Mouse (Mus musculus): Measurements from ENCODE around the gene Wfdc6a. TPM values are rescaled to one million over a fixed set of nuclear protein-coding genes. Genes with fewer than 3 reads are reported as not detected.

Gene Wfdc6a
- polyA plus RNA-seq, 2 experiments, result 0.06 to 0.19 TPM

- 51% methylated on average over 4 of the region's 4 CpGs for WGBS (ENCODE audit: insufficient replicate concordance)
- DNase-seq (ENCODE audit: low read depth in 3 of 3, low spot score in 3 of 3) (no peak), ATAC-seq (ENCODE audit: insufficient read depth) (no peak)
Measured at GRCm38 (mm10) chr2:164537003-164537402, 48.2 kb downstream of the Wfdc6a start.

GRCm38 (mm10) chr2:164534315-164534714, 50.9 kb downstream of the Wfdc6a start:
- no peaks in the 10 kb centered on the region for H3K27me3 ChIP-seq (ENCODE audit: control insufficient read depth, insufficient read depth, low read length)
- WGBS (ENCODE audit: insufficient replicate concordance), result 41% methylated on average over 10 of the region's 10 CpGs
- H3K9me3 ChIP-seq (ENCODE audit: control insufficient read depth, low read length), result no peaks in the 10 kb centered on the region
- no peak overlapping the region for H3K27ac ChIP-seq
- no peaks in the 10 kb centered on the region for H3K36me3 ChIP-seq (replicated peaks; ENCODE audit: control insufficient read depth, insufficient read depth, low read depth)
- DNase-seq (ENCODE audit: low read depth in 3 of 3, low spot score in 3 of 3), result no peak
- TF ChIP-seq CTCF (IDR thresholded peaks at IDR 0.05; ENCODE audit: low read depth) (no peak), EP300 (IDR thresholded peaks at IDR 0.05; ENCODE audit: low read depth) (no peak)
- no peak overlapping the region for H3K4me2 ChIP-seq (ENCODE audit: low read depth)
- H3K4me3 ChIP-seq (ENCODE audit: insufficient read depth in 1 of 2, low read depth in 2 of 2, low read length in 2 of 2), result no peak overlapping the region
- ATAC-seq (ENCODE audit: insufficient read depth), result no peak
- 0 out of 4 replicates have a peak, but pooled peaks cover 0 to 1% of the 10 kb centered on the region in 2 experiments for H3K4me1 ChIP-seq (replicated peaks; ENCODE audit: control insufficient read depth in 2 of 2, insufficient read depth in 2 of 2, low read length in 1 of 2)
- H3K9ac ChIP-seq (replicated peaks), result no peak overlapping the region

More at GRCm38 (mm10) chr2:164537003-164537402, 48.2 kb downstream of the Wfdc6a start:
- no peaks in the 10 kb centered on the region for H3K9me3 ChIP-seq (ENCODE audit: control insufficient read depth, low read length)
- H3K27ac ChIP-seq, result no peak overlapping the region
- no peaks in the 10 kb centered on the region for H3K27me3 ChIP-seq (ENCODE audit: control insufficient read depth, insufficient read depth, low read length)
- H3K36me3 ChIP-seq (replicated peaks; ENCODE audit: control insufficient read depth, insufficient read depth, low read depth), result no peaks in the 10 kb centered on the region
- H3K4me1 ChIP-seq (replicated peaks; ENCODE audit: control insufficient read depth in 2 of 2, insufficient read depth in 2 of 2, low read length in 1 of 2), result no peaks in the 10 kb centered on the region; a peak in 1 of 4 replicates
- H3K4me2 ChIP-seq (ENCODE audit: low read depth), result no peak overlapping the region
- H3K4me3 ChIP-seq (ENCODE audit: insufficient read depth in 1 of 2, low read depth in 2 of 2, low read length in 2 of 2), result no peak overlapping the region
- TF ChIP-seq CTCF (IDR thresholded peaks at IDR 0.05; ENCODE audit: low read depth), result no peak
- no peak for TF ChIP-seq EP300 (IDR thresholded peaks at IDR 0.05; ENCODE audit: low read depth)
- no peak overlapping the region for H3K9ac ChIP-seq (replicated peaks)

GRCm38 (mm10) chr2:164531169-164531568, 54.1 kb downstream of the Wfdc6a start:
- 7% methylated on average over 3 of the region's 3 CpGs for WGBS (ENCODE audit: insufficient replicate concordance)
- ATAC-seq (ENCODE audit: insufficient read depth), result no peak
- peak in 1 of 3 experiments; percentile 17 for DNase-seq (ENCODE audit: low read depth in 3 of 3, low spot score in 3 of 3)

More at GRCm38 (mm10) chr2:164531169-164531568, 54.1 kb downstream of the Wfdc6a start:
- Histone ChIP-seq H3K4me2 (ENCODE audit: low read depth) (no peak overlapping the region), H3K9me3 (ENCODE audit: control insufficient read depth, low read length) (no peaks in the 10 kb centered on the region), H3K9ac (replicated peaks) (no peak overlapping the region), H3K27ac (no peak overlapping the region), H3K4me1 (replicated peaks; ENCODE audit: control insufficient read depth in 2 of 2, insufficient read depth in 2 of 2, low read length in 1 of 2) (0 out of 4 replicates have a peak, but pooled peaks cover 0 to 1% of the 10 kb centered on the region in 2 experiments), H3K36me3 (replicated peaks; ENCODE audit: control insufficient read depth, insufficient read depth, low read depth) (no peaks in the 10 kb centered on the region), H3K4me3 (ENCODE audit: insufficient read depth in 1 of 2, low read depth in 2 of 2, low read length in 2 of 2) (no peak overlapping the region), H3K27me3 (ENCODE audit: control insufficient read depth, insufficient read depth, low read length) (no peaks in the 10 kb centered on the region)
- peak; percentile 91 for TF ChIP-seq CTCF (IDR thresholded peaks at IDR 0.05; ENCODE audit: low read depth)
- no peak for TF ChIP-seq EP300 (IDR thresholded peaks at IDR 0.05; ENCODE audit: low read depth)

Other genes with a start within 250 kb of the Wfdc6a start
Only the 30 nearest of the 32 such genes appear.
- gene Slpi, start 196.4 kb downstream of the Wfdc6a start, polyA plus RNA-seq (2012; rRNA removed), result 5.0 and 10.1 TPM in 2 replicates
- 19.9 and 20.8 TPM in 2 replicates for gene Slpi, start 196.4 kb downstream of the Wfdc6a start, polyA plus RNA-seq (2014; fragmentation: Nextera tagmentation; extraction: Ambion mirVana)
- gene Rbpjl, start 182.3 kb downstream of the Wfdc6a start, polyA plus RNA-seq (2012; rRNA removed), result 0.06 and 0.08 TPM in 2 replicates
- 0.05 TPM in 1 of 2 replicates, not detected in the other for gene Rbpjl, start 182.3 kb downstream of the Wfdc6a start, polyA plus RNA-seq (2014; fragmentation: Nextera tagmentation; extraction: Ambion mirVana)
- 0.16 and 0.44 TPM in 2 replicates for gene Matn4, start 180.3 kb downstream of the Wfdc6a start, polyA plus RNA-seq (2012; rRNA removed)
- not detected in 2 replicates for gene Matn4, start 180.3 kb downstream of the Wfdc6a start, polyA plus RNA-seq (2014; fragmentation: Nextera tagmentation; extraction: Ambion mirVana)
- gene Sdc4, start 141.6 kb downstream of the Wfdc6a start, polyA plus RNA-seq (2012; rRNA removed), result 9.7 and 10.8 TPM in 2 replicates
- gene Sdc4, start 141.6 kb downstream of the Wfdc6a start, polyA plus RNA-seq (2014; fragmentation: Nextera tagmentation; extraction: Ambion mirVana), result 23.8 and 25.4 TPM in 2 replicates
- 15.9 and 20.6 TPM in 2 replicates for gene Sys1, start 128.5 kb downstream of the Wfdc6a start, polyA plus RNA-seq (2012; rRNA removed)
- gene Sys1, start 128.5 kb downstream of the Wfdc6a start, polyA plus RNA-seq (2014; fragmentation: Nextera tagmentation; extraction: Ambion mirVana), result 30.7 TPM in 2 replicates
- gene Gm20458, start 124.5 kb downstream of the Wfdc6a start, polyA plus RNA-seq (2012; rRNA removed), result 0.13 and 1.7 TPM in 2 replicates
- 1.9 and 5.9 TPM in 2 replicates for gene Gm20458, start 124.5 kb downstream of the Wfdc6a start, polyA plus RNA-seq (2014; fragmentation: Nextera tagmentation; extraction: Ambion mirVana)
- not detected in 2 replicates for gene Trp53tg5, start 111.7 kb downstream of the Wfdc6a start, polyA plus RNA-seq (2012; rRNA removed)
- gene Trp53tg5, start 111.7 kb downstream of the Wfdc6a start, polyA plus RNA-seq (2014; fragmentation: Nextera tagmentation; extraction: Ambion mirVana), result not detected in 2 replicates
- gene Dbndd2, start 99.3 kb downstream of the Wfdc6a start, polyA plus RNA-seq (2012; rRNA removed), result 4.0 and 5.8 TPM in 2 replicates
- gene Dbndd2, start 99.3 kb downstream of the Wfdc6a start, polyA plus RNA-seq (2014; fragmentation: Nextera tagmentation; extraction: Ambion mirVana), result 1.4 and 4.0 TPM in 2 replicates
- gene Pigt, start 87.9 kb downstream of the Wfdc6a start, polyA plus RNA-seq (2012; rRNA removed), result 21.7 and 26.5 TPM in 2 replicates
- gene Pigt, start 87.9 kb downstream of the Wfdc6a start, polyA plus RNA-seq (2014; fragmentation: Nextera tagmentation; extraction: Ambion mirVana), result 25.6 and 28.5 TPM in 2 replicates
- gene Wfdc2, start 23.0 kb downstream of the Wfdc6a start, polyA plus RNA-seq (2012; rRNA removed), result 0.96 and 1.2 TPM in 2 replicates
- 0.56 and 1.7 TPM in 2 replicates for gene Wfdc2, start 23.0 kb downstream of the Wfdc6a start, polyA plus RNA-seq (2014; fragmentation: Nextera tagmentation; extraction: Ambion mirVana)
- gene Spint3, start 12.0 kb downstream of the Wfdc6a start, polyA plus RNA-seq (2012; rRNA removed), result not detected in 2 replicates
- gene Spint3, start 12.0 kb downstream of the Wfdc6a start, polyA plus RNA-seq (2014; fragmentation: Nextera tagmentation; extraction: Ambion mirVana), result not detected in 2 replicates
- not detected in 2 replicates for gene Eppin, start 8.1 kb upstream of the Wfdc6a start, polyA plus RNA-seq (2012; rRNA removed)
- not detected in 2 replicates for gene Eppin, start 8.1 kb upstream of the Wfdc6a start, polyA plus RNA-seq (2014; fragmentation: Nextera tagmentation; extraction: Ambion mirVana)
- gene Wfdc6b, start 28.1 kb upstream of the Wfdc6a start, polyA plus RNA-seq (2012; rRNA removed), result not detected in 2 replicates
- not detected in 2 replicates for gene Wfdc6b, start 28.1 kb upstream of the Wfdc6a start, polyA plus RNA-seq (2014; fragmentation: Nextera tagmentation; extraction: Ambion mirVana)
- gene Wfdc8, start 28.2 kb upstream of the Wfdc6a start, polyA plus RNA-seq (2012; rRNA removed), result not detected in 2 replicates
- gene Wfdc8, start 28.2 kb upstream of the Wfdc6a start, polyA plus RNA-seq (2014; fragmentation: Nextera tagmentation; extraction: Ambion mirVana), result not detected in 2 replicates
- not detected in 2 replicates for gene Wfdc16, start 53.3 kb upstream of the Wfdc6a start, polyA plus RNA-seq (2012; rRNA removed)
- gene Wfdc16, start 53.3 kb upstream of the Wfdc6a start, polyA plus RNA-seq (2014; fragmentation: Nextera tagmentation; extraction: Ambion mirVana), result not detected in 2 replicates
- gene Wfdc10, start 70.6 kb upstream of the Wfdc6a start, polyA plus RNA-seq (2012; rRNA removed), result not detected in 2 replicates
- not detected in 2 replicates for gene Wfdc10, start 70.6 kb upstream of the Wfdc6a start, polyA plus RNA-seq (2014; fragmentation: Nextera tagmentation; extraction: Ambion mirVana)
- not detected in 2 replicates for gene Wfdc9, start 71.1 kb upstream of the Wfdc6a start, polyA plus RNA-seq (2012; rRNA removed)
- not detected in 2 replicates for gene Wfdc9, start 71.1 kb upstream of the Wfdc6a start, polyA plus RNA-seq (2014; fragmentation: Nextera tagmentation; extraction: Ambion mirVana)
- not detected in 2 replicates for gene Wfdc11, start 88.6 kb upstream of the Wfdc6a start, polyA plus RNA-seq (2012; rRNA removed)
- not detected in 2 replicates for gene Wfdc11, start 88.6 kb upstream of the Wfdc6a start, polyA plus RNA-seq (2014; fragmentation: Nextera tagmentation; extraction: Ambion mirVana)
- not detected in 2 replicates for gene Wfdc13, start 99.7 kb upstream of the Wfdc6a start, polyA plus RNA-seq (2012; rRNA removed)
- gene Wfdc13, start 99.7 kb upstream of the Wfdc6a start, polyA plus RNA-seq (2014; fragmentation: Nextera tagmentation; extraction: Ambion mirVana), result not detected in 2 replicates
- gene Spint4, start 113.1 kb upstream of the Wfdc6a start, polyA plus RNA-seq (2012; rRNA removed), result 0.08 TPM in 1 of 2 replicates, not detected in the other
- not detected in 2 replicates for gene Spint4, start 113.1 kb upstream of the Wfdc6a start, polyA plus RNA-seq (2014; fragmentation: Nextera tagmentation; extraction: Ambion mirVana)
- not detected in 2 replicates for gene Spint5, start 129.9 kb upstream of the Wfdc6a start, polyA plus RNA-seq (2012; rRNA removed)
- not detected in 2 replicates for gene Spint5, start 129.9 kb upstream of the Wfdc6a start, polyA plus RNA-seq (2014; fragmentation: Nextera tagmentation; extraction: Ambion mirVana)
- 1.7 and 1.9 TPM in 2 replicates for gene Wfdc3, start 160.5 kb upstream of the Wfdc6a start, polyA plus RNA-seq (2012; rRNA removed)
- 1.6 and 2.1 TPM in 2 replicates for gene Wfdc3, start 160.5 kb upstream of the Wfdc6a start, polyA plus RNA-seq (2014; fragmentation: Nextera tagmentation; extraction: Ambion mirVana)
- 16.2 and 26.0 TPM in 2 replicates for gene Dnttip1, start 160.5 kb upstream of the Wfdc6a start, polyA plus RNA-seq (2012; rRNA removed)
- gene Dnttip1, start 160.5 kb upstream of the Wfdc6a start, polyA plus RNA-seq (2014; fragmentation: Nextera tagmentation; extraction: Ambion mirVana), result 36.7 and 43.7 TPM in 2 replicates
- gene Ube2c, start 184.5 kb upstream of the Wfdc6a start, polyA plus RNA-seq (2012; rRNA removed), result 459 and 465 TPM in 2 replicates
- 533 and 562 TPM in 2 replicates for gene Ube2c, start 184.5 kb upstream of the Wfdc6a start, polyA plus RNA-seq (2014; fragmentation: Nextera tagmentation; extraction: Ambion mirVana)
- 0.15 and 0.32 TPM in 2 replicates for gene Tnnc2, start 194.5 kb upstream of the Wfdc6a start, polyA plus RNA-seq (2012; rRNA removed)
- gene Tnnc2, start 194.5 kb upstream of the Wfdc6a start, polyA plus RNA-seq (2014; fragmentation: Nextera tagmentation; extraction: Ambion mirVana), result 0.44 TPM in 1 of 2 replicates, not detected in the other
- gene Snx21, start 200.4 kb upstream of the Wfdc6a start, polyA plus RNA-seq (2012; rRNA removed), result 2.3 TPM in 2 replicates
- gene Snx21, start 200.4 kb upstream of the Wfdc6a start, polyA plus RNA-seq (2014; fragmentation: Nextera tagmentation; extraction: Ambion mirVana), result 2.9 and 4.4 TPM in 2 replicates
- gene Acot8, start 219.4 kb upstream of the Wfdc6a start, polyA plus RNA-seq (2012; rRNA removed), result 20.6 and 22.1 TPM in 2 replicates
- 13.5 and 14.7 TPM in 2 replicates for gene Acot8, start 219.4 kb upstream of the Wfdc6a start, polyA plus RNA-seq (2014; fragmentation: Nextera tagmentation; extraction: Ambion mirVana)
- gene Zswim3, start 219.7 kb upstream of the Wfdc6a start, polyA plus RNA-seq (2012; rRNA removed), result 2.2 and 2.4 TPM in 2 replicates
- gene Zswim3, start 219.7 kb upstream of the Wfdc6a start, polyA plus RNA-seq (2014; fragmentation: Nextera tagmentation; extraction: Ambion mirVana), result 3.7 and 4.5 TPM in 2 replicates
- 2.0 and 2.6 TPM in 2 replicates for gene Zswim1, start 237.2 kb upstream of the Wfdc6a start, polyA plus RNA-seq (2012; rRNA removed)
- gene Zswim1, start 237.2 kb upstream of the Wfdc6a start, polyA plus RNA-seq (2014; fragmentation: Nextera tagmentation; extraction: Ambion mirVana), result 3.6 and 4.6 TPM in 2 replicates
- not detected in 2 replicates for gene Spata25, start 243.1 kb upstream of the Wfdc6a start, polyA plus RNA-seq (2012; rRNA removed)
- gene Spata25, start 243.1 kb upstream of the Wfdc6a start, polyA plus RNA-seq (2014; fragmentation: Nextera tagmentation; extraction: Ambion mirVana), result not detected in 2 replicates

Measured in liver, embryonic 14.5 days (tissue).